Mouse (Mus musculus): ENCODE data around the gene Spata17. TPM values are rescaled to one million over a fixed set of nuclear protein-coding genes. Genes with fewer than 3 reads are reported as not detected.

Spata17 gene
- polyA plus RNA-seq, 1 experiment, result 144 TPM

GRCm38 (mm10) chr1:187053862-187054261 lies 161.4 kb downstream of the Spata17 start:
- no peaks in the 10 kb centered on the region for H3K36me3 ChIP-seq (ENCODE audit: control insufficient read depth, insufficient read depth, low read length)
- no peaks in the 10 kb centered on the region for H3K27me3 ChIP-seq (ENCODE audit: control insufficient read depth, insufficient read depth, low read length)
- no peaks in the 10 kb centered on the region for H3K4me1 ChIP-seq (ENCODE audit: control insufficient read depth, insufficient read depth, low read length)
- H3K27ac ChIP-seq (ENCODE audit: control insufficient read depth, insufficient read depth, low read depth, low read length), result no peak overlapping the region
- H3K4me3 ChIP-seq (ENCODE audit: control insufficient read depth, low read depth, low read length), result no peak overlapping the region
- TF ChIP-seq CTCF (IDR thresholded peaks at IDR 0.05; ENCODE audit: control insufficient read depth, insufficient read depth, insufficient replicate concordance, low read depth, low read length) (no peak), POLR2A (IDR thresholded peaks at IDR 0.05; ENCODE audit: control insufficient read depth, low read depth, low read length) (no peak)

- H3K36me3 ChIP-seq (ENCODE audit: control insufficient read depth, insufficient read depth, low read length), result no peaks in the 10 kb centered on the region
- H3K4me1 ChIP-seq (ENCODE audit: control insufficient read depth, insufficient read depth, low read length), result no peaks in the 10 kb centered on the region
- H3K4me3 ChIP-seq (ENCODE audit: control insufficient read depth, low read depth, low read length), result no peak overlapping the region
- no peaks in the 10 kb centered on the region for H3K27me3 ChIP-seq (ENCODE audit: control insufficient read depth, insufficient read depth, low read length)
- TF ChIP-seq POLR2A (IDR thresholded peaks at IDR 0.05; ENCODE audit: control insufficient read depth, low read depth, low read length) (no peak), CTCF (IDR thresholded peaks at IDR 0.05; ENCODE audit: control insufficient read depth, insufficient read depth, insufficient replicate concordance, low read depth, low read length) (no peak)
- no peak overlapping the region for H3K27ac ChIP-seq (ENCODE audit: control insufficient read depth, insufficient read depth, low read depth, low read length)
Measured at GRCm38 (mm10) chr1:187052532-187052931, 162.7 kb downstream of the Spata17 start.

DNA sequence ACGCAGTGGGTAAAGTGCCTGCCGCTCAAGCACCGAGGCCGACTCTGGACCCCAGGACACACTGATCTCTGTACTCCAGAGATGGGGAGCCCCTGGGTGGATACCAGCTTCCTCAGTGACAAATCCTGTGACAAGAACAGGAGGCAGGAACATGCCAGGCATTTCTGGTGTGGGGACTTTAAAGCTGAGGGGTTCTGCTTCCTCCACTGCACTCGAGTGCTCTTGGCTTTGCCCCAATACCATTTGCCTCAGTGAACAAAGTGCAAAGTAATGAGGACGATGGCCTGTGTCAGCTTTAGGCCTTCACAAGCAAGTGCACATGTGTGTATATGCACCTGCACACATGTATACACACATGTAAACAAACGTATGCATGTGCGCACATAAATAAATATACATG lies 164.0 kb downstream of the Spata17 start:
- Histone ChIP-seq H3K4me1 (ENCODE audit: control insufficient read depth, insufficient read depth, low read length) (no peaks in the 10 kb centered on the region), H3K4me3 (ENCODE audit: control insufficient read depth, low read depth, low read length) (no peak overlapping the region), H3K27me3 (ENCODE audit: control insufficient read depth, insufficient read depth, low read length) (no peaks in the 10 kb centered on the region), H3K27ac (ENCODE audit: control insufficient read depth, insufficient read depth, low read depth, low read length) (no peak overlapping the region), H3K36me3 (ENCODE audit: control insufficient read depth, insufficient read depth, low read length) (no peaks in the 10 kb centered on the region)
- no peak for TF ChIP-seq CTCF (IDR thresholded peaks at IDR 0.05; ENCODE audit: control insufficient read depth, insufficient read depth, insufficient replicate concordance, low read depth, low read length)
- TF ChIP-seq POLR2A (IDR thresholded peaks at IDR 0.05; ENCODE audit: control insufficient read depth, low read depth, low read length), result no peak

DNA sequence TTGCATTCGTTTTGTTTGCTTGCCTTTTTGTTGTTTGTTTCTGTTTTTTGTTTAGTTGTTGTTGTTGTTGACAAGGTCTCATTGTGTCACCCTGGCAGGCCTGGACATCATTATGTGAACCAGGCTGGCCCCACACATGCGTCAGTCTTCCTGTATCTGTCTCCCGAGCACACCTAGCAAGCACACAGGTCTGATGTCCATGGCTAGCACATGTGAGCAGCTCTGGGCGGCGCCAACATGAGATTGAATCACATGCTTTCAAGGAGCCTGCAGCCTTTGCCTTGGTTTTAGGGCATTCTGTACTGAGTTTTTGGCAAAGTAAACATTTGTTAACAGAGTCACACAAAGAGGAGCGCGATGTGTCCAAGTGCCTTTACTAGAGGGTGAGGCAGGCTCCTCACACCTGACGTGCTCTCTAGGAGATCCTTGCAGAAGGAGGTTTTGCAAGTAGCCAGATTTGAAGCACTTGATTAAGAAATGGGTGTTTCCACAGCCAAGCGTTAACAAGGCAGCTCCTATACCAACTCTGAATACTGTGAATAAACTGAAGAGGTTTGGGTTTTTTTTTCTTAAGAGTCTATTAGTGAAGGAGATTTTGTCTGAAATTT lies 166.5 kb downstream of the Spata17 start:
- Histone ChIP-seq H3K27me3 (ENCODE audit: control insufficient read depth, insufficient read depth, low read length) (no peaks in the 10 kb centered on the region), H3K27ac (ENCODE audit: control insufficient read depth, insufficient read depth, low read depth, low read length) (no peak overlapping the region), H3K4me3 (ENCODE audit: control insufficient read depth, low read depth, low read length) (no peak overlapping the region), H3K36me3 (ENCODE audit: control insufficient read depth, insufficient read depth, low read length) (no peaks in the 10 kb centered on the region), H3K4me1 (ENCODE audit: control insufficient read depth, insufficient read depth, low read length) (no peaks in the 10 kb centered on the region)
- no peak for TF ChIP-seq POLR2A (IDR thresholded peaks at IDR 0.05; ENCODE audit: control insufficient read depth, low read depth, low read length)
- TF ChIP-seq CTCF (IDR thresholded peaks at IDR 0.05; ENCODE audit: control insufficient read depth, insufficient read depth, insufficient replicate concordance, low read depth, low read length), result no peak

- Histone ChIP-seq H3K4me1 (ENCODE audit: control insufficient read depth, insufficient read depth, low read length) (no peaks in the 10 kb centered on the region), H3K27ac (ENCODE audit: control insufficient read depth, insufficient read depth, low read depth, low read length) (no peak overlapping the region), H3K27me3 (ENCODE audit: control insufficient read depth, insufficient read depth, low read length) (no peaks in the 10 kb centered on the region), H3K36me3 (ENCODE audit: control insufficient read depth, insufficient read depth, low read length) (no peaks in the 10 kb centered on the region; the same call in 1 of the 2 replicates), H3K4me3 (ENCODE audit: control insufficient read depth, low read depth, low read length) (no peak overlapping the region)
- no peak for TF ChIP-seq POLR2A (IDR thresholded peaks at IDR 0.05; ENCODE audit: control insufficient read depth, low read depth, low read length)
- TF ChIP-seq CTCF (IDR thresholded peaks at IDR 0.05; ENCODE audit: control insufficient read depth, insufficient read depth, insufficient replicate concordance, low read depth, low read length), result no peak
Measured at GRCm38 (mm10) chr1:187044726-187045125, 170.5 kb downstream of the Spata17 start.

DNA sequence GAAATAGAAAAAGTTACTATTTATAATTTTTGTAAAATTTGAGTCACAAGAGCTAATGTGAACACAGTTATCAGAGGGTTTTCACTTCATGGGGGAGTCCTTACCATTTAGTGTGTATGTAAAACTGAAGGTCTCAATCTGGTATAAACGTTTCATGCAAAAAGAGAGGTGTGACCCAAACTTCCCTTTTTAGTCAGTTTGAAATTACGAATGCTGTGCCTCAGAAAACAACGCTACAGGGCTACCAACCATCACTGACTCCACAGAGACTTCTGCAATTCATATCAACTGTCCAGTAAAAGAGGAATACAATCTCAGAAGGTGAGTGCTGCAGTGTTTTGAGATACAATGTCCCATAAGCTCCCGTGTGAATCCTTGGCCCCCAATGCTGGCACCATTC lies 175.5 kb downstream of the Spata17 start:
- Histone ChIP-seq H3K27me3 (ENCODE audit: control insufficient read depth, insufficient read depth, low read length) (no peaks in the 10 kb centered on the region), H3K4me1 (ENCODE audit: control insufficient read depth, insufficient read depth, low read length) (no peaks in the 10 kb centered on the region)
- no peak for TF ChIP-seq POLR2A (IDR thresholded peaks at IDR 0.05; ENCODE audit: control insufficient read depth, low read depth, low read length)
- TF ChIP-seq CTCF (IDR thresholded peaks at IDR 0.05; ENCODE audit: control insufficient read depth, insufficient read depth, insufficient replicate concordance, low read depth, low read length), result no peak

GRCm38 (mm10) chr1:187035785-187036184 lies 179.5 kb downstream of the Spata17 start:
- Histone ChIP-seq H3K27me3 (ENCODE audit: control insufficient read depth, insufficient read depth, low read length) (no peaks in the 10 kb centered on the region), H3K36me3 (ENCODE audit: control insufficient read depth, insufficient read depth, low read length) (no peaks in the 10 kb centered on the region), H3K4me3 (ENCODE audit: control insufficient read depth, low read depth, low read length) (no peak overlapping the region), H3K27ac (ENCODE audit: control insufficient read depth, insufficient read depth, low read depth, low read length) (no peak overlapping the region), H3K4me1 (ENCODE audit: control insufficient read depth, insufficient read depth, low read length) (no peaks in the 10 kb centered on the region)
- TF ChIP-seq POLR2A (IDR thresholded peaks at IDR 0.05; ENCODE audit: control insufficient read depth, low read depth, low read length) (no peak), CTCF (IDR thresholded peaks at IDR 0.05; ENCODE audit: control insufficient read depth, insufficient read depth, insufficient replicate concordance, low read depth, low read length) (no peak)

More for the DNA sequence above, 175.5 kb downstream of the Spata17 start:
- Histone ChIP-seq H3K36me3 (ENCODE audit: control insufficient read depth, insufficient read depth, low read length) (no peaks in the 10 kb centered on the region; the same call in 1 of the 2 replicates), H3K27ac (ENCODE audit: control insufficient read depth, insufficient read depth, low read depth, low read length) (no peak overlapping the region), H3K4me3 (ENCODE audit: control insufficient read depth, low read depth, low read length) (no peak overlapping the region)

Data from testis, adult 2 months (tissue).